Mouse (Mus musculus) forebrain, embryonic 11.5 days (tissue): ENCODE data around the gene Dennd5a. TPM values are rescaled to one million over a fixed set of nuclear protein-coding genes. Genes with fewer than 3 reads are reported as not detected.

Experiments used
- ATAC-seq: fragments of 200-750 bp; cut with Nextera tagmentation; replicated peaks from 2 replicates; pipeline ENCODE4 v1.8.0; 2017; ENCODE audit warnings: moderate TSS enrichment; ENCODE audit not compliant: low FRiP score
- DNase-seq: peaks from one replicate; pipeline ENCODE4 v3.0.0-alpha.2; 2017; ENCODE audit warnings: low spot score
- H3K27ac ChIP-seq: fragments of 300-500 bp; sonication (generic); 2 replicates; pipeline ENCODE4 v1.5.1; 2014; ENCODE audit warnings: low read depth, low read length
- H3K27me3 ChIP-seq: fragments of 300-500 bp; sonication (generic); 2 replicates; pipeline ENCODE4 v1.6.1; 2014; ENCODE audit warnings: mild to moderate bottlenecking, low read length, mixed read lengths; ENCODE audit not compliant: control insufficient read depth, insufficient read depth
- H3K36me3 ChIP-seq: fragments of 300-500 bp; sonication (generic); 2 replicates; pipeline ENCODE4 v1.6.1; 2014; ENCODE audit warnings: mild to moderate bottlenecking, low read length, moderate library complexity, mixed read lengths; ENCODE audit not compliant: control insufficient read depth, insufficient read depth
- H3K4me1 ChIP-seq: fragments of 300-500 bp; sonication (generic); replicated peaks from 2 replicates; pipeline ENCODE4 v1.6.1; 2014; ENCODE audit warnings: low read length, mixed read lengths; ENCODE audit not compliant: control insufficient read depth, insufficient read depth
- H3K4me2 ChIP-seq: fragments of 300-500 bp; sonication (generic); 2 replicates; pipeline ENCODE4 v1.6.1; 2014; ENCODE audit warnings: low read depth, mild to moderate bottlenecking, low read length, moderate library complexity, mixed read lengths; ENCODE audit not compliant: severe bottlenecking
- H3K4me3 ChIP-seq: fragments of 300-500 bp; sonication (generic); 2 replicates; pipeline ENCODE4 v1.5.1; 2014; ENCODE audit warnings: low read depth, low read length
- H3K9ac ChIP-seq: fragments of 300-500 bp; sonication (generic); 2 replicates; pipeline ENCODE4 v1.6.1; 2014; ENCODE audit warnings: low read length
- H3K9me3 ChIP-seq: fragments of 300-500 bp; sonication (generic); 2 replicates; pipeline ENCODE4 v1.6.1; 2016; ENCODE audit warnings: low read length, mixed read lengths; ENCODE audit not compliant: control insufficient read depth
- WGBS: fragments of 180-500 bp; shearing (Covaris S2); extraction: QIAGEN DNeasy Blood & Tissue Kit; methylation state at CpG from one replicate; pipeline ENCODE4 v1.1.7; 2014; 5-methylcytosine and 5-hydroxymethylcytosine counted together
- polyA plus RNA-seq: library from polyadenylated mRNA; unstranded; fragments of >200 nt; fragmentation: Nextera tagmentation; extraction: Ambion mirVana; gene quantifications from 2 replicates; pipeline ENCODE4 v1.2.1, GENCODE M21; 2014

Dennd5a gene
- polyA plus RNA-seq, 1 experiment from 2014 or later: 55.9 TPM

DNA sequence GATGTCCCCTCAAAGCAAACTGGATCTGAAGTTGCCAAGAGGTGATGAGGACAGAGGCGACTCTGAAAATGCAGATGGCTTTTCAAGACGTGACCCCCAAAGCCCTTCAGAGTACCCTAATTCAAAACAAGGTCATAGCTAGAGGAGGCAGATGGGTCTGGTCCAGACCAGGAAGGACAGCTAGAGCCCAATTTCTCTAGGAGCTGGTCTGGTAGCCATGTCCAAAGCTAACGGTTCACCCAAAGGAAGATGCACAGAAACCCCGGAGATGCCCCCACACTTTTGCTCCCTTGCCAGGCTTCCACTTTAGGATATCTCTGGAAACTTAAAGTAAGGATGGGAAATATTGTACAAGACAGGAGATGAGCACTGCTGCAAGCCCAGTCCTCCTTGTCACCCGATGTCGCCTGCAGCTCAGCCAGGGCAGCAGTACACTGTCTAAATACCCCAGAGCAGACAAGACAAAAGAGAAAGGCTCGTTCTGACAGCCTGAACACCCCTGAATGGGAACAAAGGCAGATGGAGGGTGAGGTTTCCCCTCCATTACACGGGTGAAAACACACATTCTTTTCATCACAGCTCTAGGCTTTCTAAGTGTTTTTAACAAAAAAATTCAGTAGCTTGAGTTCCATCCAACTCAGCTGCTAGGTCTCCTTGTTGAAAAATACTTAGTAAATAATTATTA, 110.4 kb downstream of the Dennd5a start:
- Histone ChIP-seq H3K27me3 (peaks cover 3% of the 10 kb centered on the region; the same call in 1 of the 2 replicates), H3K9ac (no peak overlapping the region), H3K36me3 (no peaks in the 10 kb centered on the region), H3K4me3 (no peak overlapping the region), H3K4me1 (peaks cover 20% of the 10 kb centered on the region; the same call in 1 of the 2 replicates), H3K9me3 (no peaks in the 10 kb centered on the region), H3K27ac (no peak overlapping the region), H3K4me2 (no peak overlapping the region)
- DNase-seq: no peak
- ATAC-seq: peak; percentile 74
- WGBS: 29% methylated on average over 8 of the region's 8 CpGs

DNA sequence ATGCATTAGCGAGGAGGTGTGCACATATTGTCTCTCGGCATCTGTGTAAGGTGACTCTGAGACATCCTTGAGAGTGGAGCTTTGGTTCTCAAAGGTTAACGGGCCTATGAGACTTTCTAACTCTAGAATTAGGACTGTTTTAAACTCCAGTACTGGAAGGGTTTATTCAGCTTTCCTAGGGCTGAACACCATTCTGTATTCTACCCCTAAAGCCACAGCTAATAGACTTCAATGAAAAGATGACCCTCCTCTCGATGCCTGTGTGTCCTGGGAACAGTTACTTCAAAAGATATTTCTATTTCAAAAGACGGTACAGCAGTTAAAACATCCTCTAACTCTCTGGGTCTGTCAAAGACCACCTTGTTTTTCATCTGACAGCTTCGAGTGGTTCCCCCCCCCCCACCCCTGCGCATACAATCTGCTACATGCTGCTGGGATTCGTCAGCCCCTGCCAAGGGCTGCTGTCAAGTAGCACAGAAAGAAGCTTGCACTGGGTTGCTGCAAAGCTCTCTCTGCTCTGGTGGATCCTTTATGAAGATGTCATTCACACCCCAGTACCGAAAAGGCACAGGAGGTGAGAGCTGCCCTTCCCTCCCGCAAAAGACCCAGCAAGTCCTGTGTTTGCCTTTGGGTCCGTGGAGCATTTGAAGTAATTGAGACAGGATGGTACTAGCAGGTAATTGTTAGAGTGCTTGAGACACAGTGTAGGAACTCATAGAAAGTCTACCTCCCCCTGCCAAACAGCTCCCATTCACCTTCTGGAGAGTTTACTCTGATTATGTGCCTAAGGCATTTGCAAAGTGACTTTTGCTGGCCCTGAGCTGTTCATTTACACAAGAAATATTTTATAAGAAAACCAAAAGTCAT, 111.2 kb downstream of the Dennd5a start:
- 38% methylated on average over 11 of the region's 11 CpGs for WGBS
- H3K9ac ChIP-seq: no peak overlapping the region
- no peak for ATAC-seq
- H3K27me3 ChIP-seq: peaks cover 3% of the 10 kb centered on the region; the same call in 1 of the 2 replicates
- no peak overlapping the region for H3K4me3 ChIP-seq
- no peak for DNase-seq
- no peak overlapping the region for H3K4me2 ChIP-seq
- peaks cover 20% of the 10 kb centered on the region; the same call in 1 of the 2 replicates for H3K4me1 ChIP-seq
- H3K27ac ChIP-seq: no peak overlapping the region
- no peaks in the 10 kb centered on the region for H3K9me3 ChIP-seq
- H3K36me3 ChIP-seq: no peaks in the 10 kb centered on the region

DNA sequence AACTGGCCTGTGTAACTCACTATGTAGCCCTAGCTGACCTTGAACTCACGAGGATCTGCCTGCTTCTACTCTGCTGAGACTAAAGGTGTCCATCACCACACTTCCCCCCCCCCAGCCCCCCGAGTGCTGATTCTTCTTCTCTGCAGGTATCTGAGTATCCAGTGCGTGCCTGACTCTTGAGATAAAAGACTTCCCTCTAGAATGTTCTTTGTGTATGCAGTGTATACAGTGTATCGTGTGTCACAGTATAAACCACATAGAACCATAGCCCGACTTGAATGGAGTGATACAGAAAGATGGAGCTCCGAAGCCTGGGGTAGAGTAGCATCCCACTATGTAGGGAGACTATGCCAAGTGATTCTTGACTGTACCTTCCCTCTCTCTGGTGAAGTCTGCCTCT, 116.2 kb downstream of the Dennd5a start:
- ATAC-seq (no peak), DNase-seq (no peak)
- H3K27me3 ChIP-seq: peaks cover 3% of the 10 kb centered on the region; the same call in 1 of the 2 replicates
- H3K9ac ChIP-seq: no peak overlapping the region
- no peaks in the 10 kb centered on the region for H3K9me3 ChIP-seq
- H3K4me2 ChIP-seq: no peak overlapping the region
- peaks cover 2% of the 10 kb centered on the region; the same call in 1 of the 2 replicates for H3K4me1 ChIP-seq
- H3K4me3 ChIP-seq: no peak overlapping the region
- H3K27ac ChIP-seq: no peak overlapping the region
- 87% methylated on average over 6 of the region's 6 CpGs for WGBS
- no peaks in the 10 kb centered on the region for H3K36me3 ChIP-seq

Other genes with a start within 250 kb of the Dennd5a start
- not detected in 2 replicates for gene BC051019, start 236.6 kb downstream of the Dennd5a start, polyA plus RNA-seq
- 0.28 TPM in 1 of 2 replicates, not detected in the other for gene Ascl3, start 228.7 kb downstream of the Dennd5a start, polyA plus RNA-seq
- 45.7 and 47.1 TPM in 2 replicates for gene Tmem9b, start 207.6 kb downstream of the Dennd5a start, polyA plus RNA-seq
- gene Nrip3, start 178.4 kb downstream of the Dennd5a start, polyA plus RNA-seq: 0.83 and 0.87 TPM in 2 replicates
- 2.3 and 2.5 TPM in 2 replicates for gene Scube2, start 94.8 kb downstream of the Dennd5a start, polyA plus RNA-seq
- gene Tmem41b, start 26.5 kb upstream of the Dennd5a start, polyA plus RNA-seq: 66.4 and 67.5 TPM in 2 replicates
- 36.2 and 39.9 TPM in 2 replicates for gene Ipo7, start 57.8 kb upstream of the Dennd5a start, polyA plus RNA-seq
- gene Zfp143, start 100.7 kb upstream of the Dennd5a start, polyA plus RNA-seq: 29.7 and 33.9 TPM in 2 replicates
- 42.3 and 45.6 TPM in 2 replicates for gene Wee1, start 161.6 kb upstream of the Dennd5a start, polyA plus RNA-seq